Mouse (Mus musculus): Measurements from ENCODE around the gene Arel1.

- TF ChIP-seq CTCF (IDR thresholded peaks at IDR 0.05; ENCODE audit: extremely low read depth, insufficient read depth, low read length) (no peak), POLR2A (IDR thresholded peaks at IDR 0.05; ENCODE audit: extremely low read depth, insufficient read depth, low read length) (no peak)
Observed at GRCm38 (mm10) chr12:84943006-84943952, 27.4 kb downstream of the Arel1 start.

Measured in cortical plate, adult 2 months (tissue).